Mouse (Mus musculus) liver, postnatal 0 days (tissue): ENCODE data around the gene Chrna4. TPM values are rescaled to one million over a fixed set of nuclear protein-coding genes. Genes with fewer than 3 reads are reported as not detected.

Experiments used
- ATAC-seq: fragments of 200-750 bp; cut with Nextera tagmentation; 2 replicates; pipeline ENCODE4 v1.8.0; 2017; ENCODE audit warnings: mild to moderate bottlenecking, moderate library complexity
- DNase-seq: peaks from one replicate; pipeline ENCODE4 v3.0.0-alpha.2; 2016
- H3K27ac ChIP-seq: fragments of 300-500 bp; sonication (generic); 2 replicates; pipeline ENCODE4 v1.5.1; 2014; ENCODE audit warnings: antibody characterized with exemption, moderate library complexity, mild to moderate bottlenecking, low read depth
- H3K27me3 ChIP-seq: fragments of 300-500 bp; sonication (generic); 2 replicates; pipeline ENCODE4 v1.6.1; 2014; ENCODE audit warnings: low read length, control low read depth, mixed read lengths; ENCODE audit not compliant: insufficient read depth
- H3K36me3 ChIP-seq: fragments of 300-500 bp; sonication (generic); replicated peaks from 2 replicates; pipeline ENCODE4 v1.6.1; 2014; ENCODE audit warnings: mild to moderate bottlenecking, control low read depth, low read length, moderate library complexity, mixed read lengths; ENCODE audit not compliant: insufficient read depth
- H3K4me1 ChIP-seq: fragments of 300-500 bp; sonication (generic); 2 replicates; pipeline ENCODE4 v1.6.1; 2014; ENCODE audit warnings: antibody characterized with exemption, mild to moderate bottlenecking, control low read depth; ENCODE audit not compliant: insufficient read depth
- H3K4me2 ChIP-seq: fragments of 300-500 bp; sonication (generic); 2 replicates; pipeline ENCODE4 v1.6.1; 2014; ENCODE audit warnings: low read depth, mild to moderate bottlenecking, low read length, moderate library complexity, mixed read lengths
- H3K4me3 ChIP-seq: fragments of 300-500 bp; sonication (generic); 2 replicates; pipeline ENCODE4 v1.5.1; 2014; ENCODE audit warnings: low read depth, low read length
- H3K9ac ChIP-seq: fragments of 300-500 bp; sonication (generic); replicated peaks from 2 replicates; pipeline ENCODE4 v1.6.1; 2014; ENCODE audit warnings: mild to moderate bottlenecking, moderate library complexity
- H3K9me3 ChIP-seq: fragments of 300-500 bp; sonication (generic); 2 replicates; pipeline ENCODE4 v1.6.1; 2016; ENCODE audit warnings: mild to moderate bottlenecking, control low read depth, low read length, mixed read lengths
- CTCF ChIP-seq: sonication (generic); IDR thresholded peaks from 2 replicates; pipeline ENCODE4 v1.5.1; 2016; ENCODE audit warnings: antibody characterized with exemption, low read depth
- EP300 ChIP-seq: IDR thresholded peaks from 2 replicates; pipeline ENCODE4 v1.6.1; 2016; ENCODE audit warnings: antibody characterized with exemption, low read depth, mild to moderate bottlenecking
- WGBS: fragments of 180-500 bp; shearing (Covaris S2); extraction: QIAGEN DNeasy Blood & Tissue Kit; methylation state at CpG from one replicate; pipeline ENCODE4 v1.1.7; 2014; ENCODE audit not compliant: insufficient replicate concordance; 5-methylcytosine and 5-hydroxymethylcytosine counted together
- polyA plus RNA-seq: library from polyadenylated mRNA; unstranded; fragments of >200 nt; fragmentation: Nextera tagmentation; extraction: Ambion mirVana; gene quantifications from 2 replicates; pipeline ENCODE4 v1.2.1, GENCODE M21; 2015

Chrna4 gene
- polyA plus RNA-seq, 1 experiment from 2014 or later = 0.02 TPM

- H3K4me1 ChIP-seq = no peaks in the 10 kb centered on the region
- WGBS = 85% methylated on average over 4 of the region's 4 CpGs
- no peak overlapping the region for H3K4me2 ChIP-seq
- no peaks in the 10 kb centered on the region for H3K36me3 ChIP-seq
- no peaks in the 10 kb centered on the region for H3K27me3 ChIP-seq
- no peak for ATAC-seq
- no peak for DNase-seq
- TF ChIP-seq EP300 = no peak
- no peak for TF ChIP-seq CTCF
- no peak overlapping the region for H3K4me3 ChIP-seq
- H3K9ac ChIP-seq = no peak overlapping the region
- H3K27ac ChIP-seq = no peak overlapping the region
- H3K9me3 ChIP-seq = no peaks in the 10 kb centered on the region
Measured at GRCm38 (mm10) chr2:180995457-180995856, 47.9 kb downstream of the Chrna4 start.

DNA sequence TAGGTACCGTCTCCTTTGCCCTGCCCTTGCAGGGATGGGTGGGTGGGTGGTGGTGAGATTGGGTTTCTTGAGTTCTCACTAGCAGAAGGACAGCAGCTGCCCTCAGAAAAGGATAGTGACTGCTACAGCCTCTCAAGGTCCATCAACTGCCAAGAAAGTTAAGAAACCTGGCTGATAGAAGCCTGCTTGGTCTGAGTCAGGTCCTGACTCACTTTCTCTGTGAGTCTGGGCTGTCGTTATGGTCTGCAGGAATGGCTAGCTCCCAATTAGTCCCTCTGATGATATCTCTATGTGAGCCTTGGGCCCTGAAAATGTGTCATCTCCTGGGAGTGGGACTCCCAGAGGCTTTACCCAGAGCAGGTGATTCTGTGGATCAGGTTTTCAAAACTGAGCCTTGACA lies 49.0 kb downstream of the Chrna4 start:
- H3K9me3 ChIP-seq = no peaks in the 10 kb centered on the region
- no peaks in the 10 kb centered on the region for H3K36me3 ChIP-seq
- H3K9ac ChIP-seq = no peak overlapping the region
- no peak overlapping the region for H3K4me2 ChIP-seq
- H3K4me1 ChIP-seq = no peaks in the 10 kb centered on the region
- no peaks in the 10 kb centered on the region for H3K27me3 ChIP-seq
- no peak for TF ChIP-seq EP300
- TF ChIP-seq CTCF = no peak
- ATAC-seq (no peak), DNase-seq (no peak)
- no peak overlapping the region for H3K27ac ChIP-seq
- no peak overlapping the region for H3K4me3 ChIP-seq
- WGBS = 73% methylated on average over 2 of the region's 2 CpGs

DNA sequence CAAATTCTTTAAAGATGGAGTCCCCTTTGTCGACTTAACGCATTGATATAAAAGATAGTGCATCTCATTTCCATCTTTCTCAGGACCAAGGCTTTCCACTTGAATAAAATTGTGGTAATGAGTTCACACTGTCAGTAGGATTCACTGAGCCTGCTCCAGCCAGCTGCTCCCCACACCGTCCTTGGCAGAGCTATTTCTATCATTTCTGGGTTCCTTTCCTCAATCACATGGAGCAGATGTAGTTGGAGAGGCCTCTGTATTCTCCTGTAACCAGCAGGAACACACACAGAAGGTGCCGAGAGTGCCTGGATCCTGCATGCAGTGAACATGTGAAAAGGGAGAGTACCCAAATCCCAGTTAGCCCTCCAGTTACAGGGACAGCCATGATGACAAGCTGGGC lies 53.0 kb downstream of the Chrna4 start:
- Histone ChIP-seq H3K9me3 (no peaks in the 10 kb centered on the region), H3K27me3 (no peaks in the 10 kb centered on the region), H3K4me2 (no peak overlapping the region), H3K4me3 (no peak overlapping the region), H3K9ac (no peak overlapping the region), H3K4me1 (no peaks in the 10 kb centered on the region), H3K36me3 (no peaks in the 10 kb centered on the region), H3K27ac (no peak overlapping the region)
- TF ChIP-seq CTCF = no peak
- no peak for TF ChIP-seq EP300
- whole genome bisulfite sequencing = 63% methylated on average over 4 of the region's 4 CpGs
- no peak for ATAC-seq
- no peak for DNase-seq

- H3K4me1 ChIP-seq = no peaks in the 10 kb centered on the region
- no peaks in the 10 kb centered on the region for H3K9me3 ChIP-seq
- H3K27ac ChIP-seq = no peak overlapping the region
- no peaks in the 10 kb centered on the region for H3K27me3 ChIP-seq
- H3K9ac ChIP-seq = no peak overlapping the region
- DNase-seq (no peak), ATAC-seq (no peak)
- no peak overlapping the region for H3K4me3 ChIP-seq
- no peaks in the 10 kb centered on the region for H3K36me3 ChIP-seq
- H3K4me2 ChIP-seq = no peak overlapping the region
- TF ChIP-seq CTCF (no peak), EP300 (no peak)
- 65% methylated on average over 1 of the region's 1 CpGs for WGBS
Measured at GRCm38 (mm10) chr2:180988948-180989347, 54.4 kb downstream of the Chrna4 start.

DNA sequence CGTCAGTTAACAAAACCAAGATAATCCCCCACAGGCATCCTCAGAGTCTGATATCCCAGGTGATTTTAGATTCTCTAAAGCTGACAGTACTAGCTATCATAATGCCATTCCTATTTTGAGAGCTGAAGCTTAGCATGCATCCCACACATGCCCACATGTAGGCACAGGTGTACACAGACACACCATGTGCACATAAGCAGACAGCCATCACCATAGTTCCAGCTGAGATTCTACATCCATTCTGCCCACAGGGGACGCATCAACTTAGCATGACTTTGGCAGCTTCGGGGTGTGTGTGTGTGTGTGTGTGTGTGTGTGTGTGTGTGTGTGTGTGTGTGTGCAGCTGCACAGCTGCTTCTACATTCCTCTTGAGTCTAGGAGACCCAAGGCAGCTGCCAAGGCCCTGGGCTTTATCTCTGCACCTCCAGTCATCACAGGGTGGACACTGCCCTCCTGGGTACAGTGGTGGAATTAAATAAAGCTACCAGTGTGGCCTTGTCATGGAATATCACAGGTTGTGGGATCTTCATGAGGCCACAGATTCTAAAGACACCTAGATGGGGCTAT lies 54.9 kb downstream of the Chrna4 start:
- Histone ChIP-seq H3K36me3 (no peaks in the 10 kb centered on the region), H3K4me3 (no peak overlapping the region), H3K27me3 (no peaks in the 10 kb centered on the region), H3K27ac (no peak overlapping the region), H3K9me3 (no peaks in the 10 kb centered on the region), H3K9ac (no peak overlapping the region), H3K4me2 (no peak overlapping the region), H3K4me1 (no peaks in the 10 kb centered on the region)
- 83% methylated on average over 3 of the region's 3 CpGs for WGBS
- DNase-seq (no peak), ATAC-seq (no peak)
- TF ChIP-seq EP300 (no peak), CTCF (no peak)

- Histone ChIP-seq H3K4me1 (no peaks in the 10 kb centered on the region), H3K27me3 (no peaks in the 10 kb centered on the region), H3K4me2 (no peak overlapping the region), H3K4me3 (no peak overlapping the region), H3K9me3 (no peaks in the 10 kb centered on the region), H3K9ac (no peak overlapping the region), H3K36me3 (no peaks in the 10 kb centered on the region; the same call in 1 of the 2 replicates), H3K27ac (no peak overlapping the region)
- no peak for TF ChIP-seq EP300
- no peak for TF ChIP-seq CTCF
- DNase-seq (no peak), ATAC-seq (no peak; the same call in 1 of the 2 replicates)
- whole genome bisulfite sequencing = 81% methylated on average over 5 of the region's 5 CpGs
Measured at GRCm38 (mm10) chr2:180987432-180988030, 55.8 kb downstream of the Chrna4 start.

- no peak for TF ChIP-seq CTCF
- no peak for TF ChIP-seq EP300
- WGBS = 54% methylated on average over 1 of the region's 1 CpGs
- peaks cover 3% of the 10 kb centered on the region for H3K36me3 ChIP-seq
- H3K4me2 ChIP-seq = no peak overlapping the region
- H3K9me3 ChIP-seq = no peaks in the 10 kb centered on the region
- no peak for DNase-seq
- no peak overlapping the region for H3K27ac ChIP-seq
- H3K9ac ChIP-seq = no peak overlapping the region
- H3K4me1 ChIP-seq = no peaks in the 10 kb centered on the region
- no peak for ATAC-seq
- H3K4me3 ChIP-seq = no peak overlapping the region
- H3K27me3 ChIP-seq = no peaks in the 10 kb centered on the region
Measured at GRCm38 (mm10) chr2:180987001-180987400, 56.3 kb downstream of the Chrna4 start.
